Mouse (Mus musculus): ENCODE data around the gene Agtpbp1. TPM values are rescaled to one million over a fixed set of nuclear protein-coding genes. Genes with fewer than 3 reads are reported as not detected.

Agtpbp1 gene
- polyA plus RNA-seq, 1 experiment from 2014 or later, result 33.5 TPM

DNA sequence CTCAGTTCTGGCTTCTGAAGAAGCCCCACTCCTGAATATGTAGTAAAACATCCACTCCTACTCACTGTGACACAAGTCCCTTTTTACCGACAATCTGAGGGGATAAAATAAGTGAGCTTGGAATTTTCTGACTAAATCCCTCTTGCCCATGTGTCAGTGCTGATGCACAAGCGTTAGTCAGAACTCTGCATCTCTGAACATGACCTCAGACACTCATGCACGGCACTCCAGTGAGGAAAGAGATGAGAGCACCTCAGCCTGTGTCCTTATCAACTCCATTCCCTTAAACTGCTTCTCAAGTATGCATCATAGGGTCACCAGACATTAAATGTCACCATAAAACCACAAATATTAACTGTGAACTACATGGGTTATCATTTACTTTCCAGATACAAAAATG, 124.1 kb downstream of the Agtpbp1 start:
- Histone ChIP-seq H3K4me2 (ENCODE audit: low read depth) (no peak overlapping the region), H3K9me3 (ENCODE audit: control insufficient read depth, low read length) (no peaks in the 10 kb centered on the region), H3K36me3 (ENCODE audit: control insufficient read depth, insufficient read depth, low read length) (no peaks in the 10 kb centered on the region), H3K27ac (ENCODE audit: low read depth, low read length) (no peak overlapping the region), H3K27me3 (ENCODE audit: control insufficient read depth, insufficient read depth, low read length) (no peaks in the 10 kb centered on the region), H3K4me3 (ENCODE audit: low read depth, low read length) (no peak overlapping the region), H3K9ac (ENCODE audit: low read length) (no peak overlapping the region), H3K4me1 (ENCODE audit: control insufficient read depth, insufficient read depth, low read length) (no peaks in the 10 kb centered on the region)
- WGBS, result 85% methylated on average over 3 of the region's 3 CpGs
- ATAC-seq (ENCODE audit: insufficient read depth, low FRiP score, low TSS enrichment) (no peak), DNase-seq (ENCODE audit: low spot score) (no peak)

GRCm38 (mm10) chr13:59456203-59456602, 128.8 kb downstream of the Agtpbp1 start:
- DNase-seq (ENCODE audit: low spot score), result no peak
- H3K9me3 ChIP-seq (ENCODE audit: control insufficient read depth, low read length), result no peaks in the 10 kb centered on the region
- ATAC-seq (ENCODE audit: insufficient read depth, low FRiP score, low TSS enrichment), result no peak

DNA sequence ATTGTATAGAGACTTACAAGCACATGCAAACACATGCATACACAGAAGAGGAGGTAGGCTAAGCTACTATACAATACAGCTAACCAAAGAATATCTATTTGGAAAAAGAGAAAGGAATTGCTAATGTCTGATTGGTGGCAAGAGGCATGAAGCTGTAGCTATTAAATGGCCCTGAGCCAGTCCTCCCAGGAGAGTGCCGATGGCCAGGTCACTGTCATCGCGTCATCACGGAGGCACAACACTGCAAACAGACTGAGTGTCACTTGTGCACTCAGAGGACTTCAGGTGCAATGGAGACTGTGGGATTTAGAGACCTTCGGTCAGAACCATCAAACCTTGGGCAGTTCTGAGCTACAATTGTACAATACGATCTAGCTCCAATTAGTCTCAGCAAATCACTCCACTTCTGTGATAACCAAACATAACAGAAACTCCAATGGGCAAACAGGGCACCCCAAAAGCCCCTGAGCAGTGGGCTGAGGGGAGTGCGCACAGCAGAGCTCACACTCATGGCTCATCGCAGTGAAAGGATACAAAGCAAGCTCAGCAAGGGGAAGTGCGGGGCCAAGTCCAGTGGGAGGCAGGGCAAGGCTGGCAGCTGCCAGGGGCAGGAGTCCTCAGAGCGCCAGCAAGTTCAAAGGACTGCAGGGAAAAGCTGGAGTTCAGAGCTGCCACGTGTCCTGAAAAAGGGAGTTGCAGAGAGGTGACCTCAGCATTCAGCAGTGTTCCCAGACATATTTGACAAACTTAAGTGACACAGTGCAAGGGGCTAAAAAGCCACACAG, 130.8 kb downstream of the Agtpbp1 start:
- no peak overlapping the region for H3K4me2 ChIP-seq (ENCODE audit: low read depth)
- no peak for ATAC-seq (ENCODE audit: insufficient read depth, low FRiP score, low TSS enrichment)
- 87% methylated on average over 11 of the region's 11 CpGs for WGBS

More at GRCm38 (mm10) chr13:59456203-59456602, 128.8 kb downstream of the Agtpbp1 start:
- Histone ChIP-seq H3K4me3 (ENCODE audit: low read depth, low read length) (no peak overlapping the region), H3K27ac (ENCODE audit: low read depth, low read length) (no peak overlapping the region), H3K9ac (ENCODE audit: low read length) (no peak overlapping the region), H3K4me1 (ENCODE audit: control insufficient read depth, insufficient read depth, low read length) (0 out of 2 replicates have a peak, but pooled peaks cover 4% of the 10 kb centered on the region), H3K36me3 (ENCODE audit: control insufficient read depth, insufficient read depth, low read length) (no peaks in the 10 kb centered on the region; the same call in 1 of the 2 replicates), H3K4me2 (ENCODE audit: low read depth) (no peak overlapping the region), H3K27me3 (ENCODE audit: control insufficient read depth, insufficient read depth, low read length) (no peaks in the 10 kb centered on the region)
- WGBS, result 81% methylated on average over 1 of the region's 1 CpGs

GRCm38 (mm10) chr13:59453582-59453981, 131.4 kb downstream of the Agtpbp1 start:
- Histone ChIP-seq H3K36me3 (ENCODE audit: control insufficient read depth, insufficient read depth, low read length) (no peaks in the 10 kb centered on the region; the same call in 1 of the 2 replicates), H3K27ac (ENCODE audit: low read depth, low read length) (no peak overlapping the region), H3K27me3 (ENCODE audit: control insufficient read depth, insufficient read depth, low read length) (no peaks in the 10 kb centered on the region), H3K4me3 (ENCODE audit: low read depth, low read length) (no peak overlapping the region), H3K9me3 (ENCODE audit: control insufficient read depth, low read length) (no peaks in the 10 kb centered on the region), H3K4me2 (ENCODE audit: low read depth) (no peak overlapping the region), H3K4me1 (ENCODE audit: control insufficient read depth, insufficient read depth, low read length) (0 out of 2 replicates have a peak, but pooled peaks cover 4% of the 10 kb centered on the region), H3K9ac (ENCODE audit: low read length) (no peak overlapping the region)
- DNase-seq (ENCODE audit: low spot score) (no peak), ATAC-seq (ENCODE audit: insufficient read depth, low FRiP score, low TSS enrichment) (no peak)
- 72% methylated on average over 6 of the region's 6 CpGs for WGBS

More for the DNA sequence above, 130.8 kb downstream of the Agtpbp1 start:
- H3K4me1 ChIP-seq (ENCODE audit: control insufficient read depth, insufficient read depth, low read length), result 0 out of 2 replicates have a peak, but pooled peaks cover 4% of the 10 kb centered on the region
- H3K9ac ChIP-seq (ENCODE audit: low read length), result no peak overlapping the region
- H3K9me3 ChIP-seq (ENCODE audit: control insufficient read depth, low read length), result no peaks in the 10 kb centered on the region
- no peak overlapping the region for H3K27ac ChIP-seq (ENCODE audit: low read depth, low read length)
- H3K36me3 ChIP-seq (ENCODE audit: control insufficient read depth, insufficient read depth, low read length), result no peaks in the 10 kb centered on the region; the same call in 1 of the 2 replicates
- H3K4me3 ChIP-seq (ENCODE audit: low read depth, low read length), result no peak overlapping the region
- DNase-seq (ENCODE audit: low spot score), result no peak
- H3K27me3 ChIP-seq (ENCODE audit: control insufficient read depth, insufficient read depth, low read length), result no peaks in the 10 kb centered on the region

- DNase-seq (ENCODE audit: low spot score), result peak; percentile 27
- Histone ChIP-seq H3K27me3 (ENCODE audit: control insufficient read depth, insufficient read depth, low read length) (no peaks in the 10 kb centered on the region), H3K9ac (ENCODE audit: low read length) (no peak overlapping the region), H3K27ac (ENCODE audit: low read depth, low read length) (no peak overlapping the region), H3K4me3 (ENCODE audit: low read depth, low read length) (no peak overlapping the region), H3K4me2 (ENCODE audit: low read depth) (no peak overlapping the region), H3K4me1 (ENCODE audit: control insufficient read depth, insufficient read depth, low read length) (0 out of 2 replicates have a peak, but pooled peaks cover 4% of the 10 kb centered on the region), H3K36me3 (ENCODE audit: control insufficient read depth, insufficient read depth, low read length) (no peaks in the 10 kb centered on the region; the same call in 1 of the 2 replicates), H3K9me3 (ENCODE audit: control insufficient read depth, low read length) (no peaks in the 10 kb centered on the region)
- 55% methylated on average over 2 of the region's 2 CpGs for WGBS
- no peak for ATAC-seq (ENCODE audit: insufficient read depth, low FRiP score, low TSS enrichment)
These were observed 132.0 kb downstream of the Agtpbp1 start for GRCm38 (mm10) chr13:59453045-59453444.

- 93% methylated on average over 10 of the region's 10 CpGs for WGBS
- 0 out of 2 replicates have a peak, but pooled peaks cover 4% of the 10 kb centered on the region for H3K4me1 ChIP-seq (ENCODE audit: control insufficient read depth, insufficient read depth, low read length)
These were observed 134.2 kb downstream of the Agtpbp1 start for GRCm38 (mm10) chr13:59450840-59451239.

GRCm38 (mm10) chr13:59447130-59447529, 137.9 kb downstream of the Agtpbp1 start:
- no peaks in the 10 kb centered on the region for H3K9me3 ChIP-seq (ENCODE audit: control insufficient read depth, low read length)
- 92% methylated on average over 7 of the region's 7 CpGs for WGBS
- ATAC-seq (ENCODE audit: insufficient read depth, low FRiP score, low TSS enrichment), result no peak
- DNase-seq (ENCODE audit: low spot score), result no peak
- H3K9ac ChIP-seq (ENCODE audit: low read length), result no peak overlapping the region
- H3K36me3 ChIP-seq (ENCODE audit: control insufficient read depth, insufficient read depth, low read length), result no peaks in the 10 kb centered on the region
- H3K27ac ChIP-seq (ENCODE audit: low read depth, low read length), result no peak overlapping the region
- no peaks in the 10 kb centered on the region for H3K4me1 ChIP-seq (ENCODE audit: control insufficient read depth, insufficient read depth, low read length)
- H3K4me3 ChIP-seq (ENCODE audit: low read depth, low read length), result no peak overlapping the region
- H3K4me2 ChIP-seq (ENCODE audit: low read depth), result no peak overlapping the region
- no peaks in the 10 kb centered on the region for H3K27me3 ChIP-seq (ENCODE audit: control insufficient read depth, insufficient read depth, low read length)

More at GRCm38 (mm10) chr13:59450840-59451239, 134.2 kb downstream of the Agtpbp1 start:
- no peak overlapping the region for H3K27ac ChIP-seq (ENCODE audit: low read depth, low read length)
- no peak overlapping the region for H3K4me3 ChIP-seq (ENCODE audit: low read depth, low read length)
- ATAC-seq (ENCODE audit: insufficient read depth, low FRiP score, low TSS enrichment) (no peak), DNase-seq (ENCODE audit: low spot score) (no peak)
- no peak overlapping the region for H3K9ac ChIP-seq (ENCODE audit: low read length)
- H3K36me3 ChIP-seq (ENCODE audit: control insufficient read depth, insufficient read depth, low read length), result no peaks in the 10 kb centered on the region; the same call in 1 of the 2 replicates
- no peak overlapping the region for H3K4me2 ChIP-seq (ENCODE audit: low read depth)
- no peaks in the 10 kb centered on the region for H3K27me3 ChIP-seq (ENCODE audit: control insufficient read depth, insufficient read depth, low read length)
- no peaks in the 10 kb centered on the region for H3K9me3 ChIP-seq (ENCODE audit: control insufficient read depth, low read length)

DNA sequence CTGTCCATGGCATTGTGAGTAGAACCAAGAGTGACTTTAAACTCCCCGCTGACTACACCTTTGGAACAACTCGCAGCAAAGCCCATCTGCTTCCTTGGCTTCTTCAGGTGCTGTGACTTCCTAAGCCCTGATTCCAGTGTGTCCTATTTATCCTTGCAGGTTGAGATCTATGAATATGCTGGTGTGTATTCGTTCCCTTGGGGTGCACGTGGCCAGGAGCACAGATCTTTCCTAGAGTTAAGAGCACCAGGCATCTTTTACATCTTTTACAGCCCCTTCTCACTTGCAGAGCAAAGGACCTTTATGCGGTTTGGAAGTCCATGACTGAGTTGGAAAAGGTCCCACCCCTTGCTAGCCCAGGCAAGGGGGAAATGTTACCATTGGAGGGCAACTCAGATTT, 139.8 kb downstream of the Agtpbp1 start:
- no peaks in the 10 kb centered on the region for H3K36me3 ChIP-seq (ENCODE audit: control insufficient read depth, insufficient read depth, low read length)
- DNase-seq (ENCODE audit: low spot score) (no peak), ATAC-seq (ENCODE audit: insufficient read depth, low FRiP score, low TSS enrichment) (no peak)
- H3K27ac ChIP-seq (ENCODE audit: low read depth, low read length), result no peak overlapping the region
- no peak overlapping the region for H3K9ac ChIP-seq (ENCODE audit: low read length)
- no peak overlapping the region for H3K4me2 ChIP-seq (ENCODE audit: low read depth)
- H3K27me3 ChIP-seq (ENCODE audit: control insufficient read depth, insufficient read depth, low read length), result no peaks in the 10 kb centered on the region
- H3K4me3 ChIP-seq (ENCODE audit: low read depth, low read length), result no peak overlapping the region
- WGBS, result 87% methylated on average over 5 of the region's 5 CpGs
- no peaks in the 10 kb centered on the region for H3K4me1 ChIP-seq (ENCODE audit: control insufficient read depth, insufficient read depth, low read length)
- H3K9me3 ChIP-seq (ENCODE audit: control insufficient read depth, low read length), result no peaks in the 10 kb centered on the region

- WGBS, result 90% methylated on average over 6 of the region's 6 CpGs
These were observed 140.7 kb downstream of the Agtpbp1 start for GRCm38 (mm10) chr13:59444371-59444770.

More at GRCm38 (mm10) chr13:59444371-59444770, 140.7 kb downstream of the Agtpbp1 start:
- Histone ChIP-seq H3K4me1 (ENCODE audit: control insufficient read depth, insufficient read depth, low read length) (no peaks in the 10 kb centered on the region), H3K9ac (ENCODE audit: low read length) (no peak overlapping the region), H3K4me3 (ENCODE audit: low read depth, low read length) (no peak overlapping the region), H3K4me2 (ENCODE audit: low read depth) (no peak overlapping the region), H3K27ac (ENCODE audit: low read depth, low read length) (no peak overlapping the region), H3K36me3 (ENCODE audit: control insufficient read depth, insufficient read depth, low read length) (no peaks in the 10 kb centered on the region), H3K27me3 (ENCODE audit: control insufficient read depth, insufficient read depth, low read length) (no peaks in the 10 kb centered on the region), H3K9me3 (ENCODE audit: control insufficient read depth, low read length) (no peaks in the 10 kb centered on the region)
- DNase-seq (ENCODE audit: low spot score) (no peak), ATAC-seq (ENCODE audit: insufficient read depth, low FRiP score, low TSS enrichment) (no peak)

Data from neural tube, embryonic 11.5 days (tissue).